Comparison of ENCODE assay signal across 10 mouse cellular contexts in genomic region chr5:74641000-74641399, GRCm38 (mm10).
A peak's percentile ranks its signal among the peaks of the same experiment; 100 is the strongest.
DNase-seq lines count a peak whose midpoint lies in the region; ATAC-seq and TF ChIP-seq lines count a peak whose summit lies in the region.
"Had no signal": no experiment of that assay in that cellular context is flagged by ENCODE, and none has a peak within 500 bp of the region (broad histone marks: within the 10 kb centered on the region; RNA-seq: fewer than 3 reads in every experiment).

No protein-coding gene starts in this region.

- H3K79me2 ChIP-seq in C2C12 (ENCODE audit: control insufficient read depth, insufficient read depth): no peaks in the 10 kb centered on the region

- no peaks in the 10 kb centered on the region for H3K36me3 ChIP-seq in hindbrain, embryonic 16.5 days (ENCODE audit: control insufficient read depth, insufficient read depth, low read length)
- H3K36me3 ChIP-seq in hindbrain, embryonic 12.5 days: no peaks in the 10 kb centered on the region
- H3K36me3 ChIP-seq in C2C12 (ENCODE audit: control insufficient read depth, insufficient read depth): no peaks in the 10 kb centered on the region
- H3K36me3 ChIP-seq: embryonic facial prominence, embryonic 15.5 days had no signal

- no peak overlapping the region for H3K9ac ChIP-seq in hindbrain, embryonic 16.5 days (ENCODE audit: low read depth, low read length)
- H3K9ac ChIP-seq in hindbrain, embryonic 12.5 days: no peak overlapping the region
- H3K9ac ChIP-seq: embryonic facial prominence, embryonic 15.5 days had no signal

- H3K4me1 ChIP-seq in hindbrain, embryonic 16.5 days (ENCODE audit: control insufficient read depth, insufficient read depth, low read depth, low read length): no peaks in the 10 kb centered on the region
- no peaks in the 10 kb centered on the region for H3K4me1 ChIP-seq in hindbrain, embryonic 12.5 days

- no peaks in the 10 kb centered on the region for H3K27me3 ChIP-seq in hindbrain, embryonic 16.5 days (replicated peaks; ENCODE audit: control insufficient read depth, insufficient read depth, low read length)
- 0 out of 2 replicates have a peak, but pooled peaks cover 2% of the 10 kb centered on the region for H3K27me3 ChIP-seq in hindbrain, embryonic 12.5 days
- H3K27me3 ChIP-seq in C2C12 (ENCODE audit: control insufficient read depth, insufficient read depth, insufficient read length): no peaks in the 10 kb centered on the region
- H3K27me3 ChIP-seq: embryonic facial prominence, embryonic 15.5 days had no signal

- H3K27ac ChIP-seq in hindbrain, embryonic 16.5 days (ENCODE audit: low read depth, low read length): no peak overlapping the region
- H3K27ac ChIP-seq in hindbrain, embryonic 12.5 days: no peak overlapping the region
- H3K27ac ChIP-seq: embryonic facial prominence, embryonic 15.5 days; macrophage had no signal

- 49% methylated on average over 6 of the region's 6 CpGs for WGBS in hindbrain, embryonic 16.5 days
- 54% methylated on average over 6 of the region's 6 CpGs for WGBS in hindbrain, embryonic 12.5 days

- ATAC-seq in hindbrain, embryonic 16.5 days: peak; percentile 50; the same call in 1 of the 2 replicates
- no peak for ATAC-seq in hindbrain, embryonic 12.5 days (ENCODE audit: low FRiP score)
- ATAC-seq in granulocyte monocyte progenitor cell, adult 5-6 weeks (replicated peaks; ENCODE audit: poor library complexity, severe bottlenecking): peak; percentile 67; the same call in 1 of the 2 replicates

- TF ChIP-seq CTCF in C2C12 (IDR thresholded peaks at IDR 0.05; ENCODE audit: control insufficient read depth, insufficient read depth, insufficient read length): peak; percentile 2

- no peaks in the 10 kb centered on the region for H3K79me3 ChIP-seq in C2C12 (ENCODE audit: low read depth)

- peak; percentile 90 for DNase-seq in adipocyte (ENCODE audit: low spot score)
- DNase-seq in left cerebral cortex, postnatal 10 days (ENCODE audit: extremely low spot score in 1 of 2, low spot score in 2 of 2): peak; percentile 11 to 37
- DNase-seq in telencephalon, adult 2 months (ENCODE audit: low read depth, low spot score): peak; percentile 27
- DNase-seq in gastrocnemius, postnatal 4 days (ENCODE audit: low spot score in 2 of 2): no peak

- no peak overlapping the region for H3K4me3 ChIP-seq in hindbrain, embryonic 16.5 days (ENCODE audit: low read length)
- no peak overlapping the region for H3K4me3 ChIP-seq in hindbrain, embryonic 12.5 days
- no peak overlapping the region for H3K4me3 ChIP-seq in C2C12 (ENCODE audit: insufficient read depth, poor library complexity, severe bottlenecking)
- H3K4me3 ChIP-seq: embryonic facial prominence, embryonic 15.5 days had no signal

- no peaks in the 10 kb centered on the region for H3K9me3 ChIP-seq in hindbrain, embryonic 16.5 days (ENCODE audit: control insufficient read depth, low read length)
- H3K9me3 ChIP-seq in hindbrain, embryonic 12.5 days (replicated peaks): no peaks in the 10 kb centered on the region
- H3K9me3 ChIP-seq: embryonic facial prominence, embryonic 15.5 days had no signal

- intact Hi-C loops in left cerebral cortex, postnatal 10 days (cut with DNase I): loop anchor here (10.0 kb wide), 1 partner anchor 514 kb away; the partner anchor contains the start of gene Pdgfra

- no peak overlapping the region for H3K4me2 ChIP-seq in hindbrain, embryonic 16.5 days (ENCODE audit: low read length)
- no peak overlapping the region for H3K4me2 ChIP-seq in hindbrain, embryonic 12.5 days (replicated peaks)
- H3K4me2 ChIP-seq: embryonic facial prominence, embryonic 15.5 days had no signal

- H3ac ChIP-seq in C2C12 (ENCODE audit: control insufficient read depth, insufficient read length, low read depth): no peak overlapping the region

TF ChIP-seq in C2C12, 6 proteins besides CTCF, POLR2A, EP300 and RAD21:
- TF ChIP-seq MYOG (IDR thresholded peaks at IDR 0.05; ENCODE audit: control insufficient read depth, extremely low read depth, insufficient read length) (no peak), USF1 (IDR thresholded peaks at IDR 0.05; ENCODE audit: low read depth) (no peak), MAX (IDR thresholded peaks at IDR 0.05) (no peak), CEBPB (IDR thresholded peaks at IDR 0.05; ENCODE audit: low read depth) (no peak), FOSL1 (IDR thresholded peaks at IDR 0.05; ENCODE audit: insufficient read depth, low read length, poor library complexity, severe bottlenecking) (no peak), MYOD1 (IDR thresholded peaks at IDR 0.05; ENCODE audit: control insufficient read depth, insufficient read length, low read depth) (no peak)

Comparison
In these comparisons a context has a peak if more than half of its experiments do, and no peak if none do; other contexts are left out.
1. DNase-seq: peak in adipocyte (single experiment), left cerebral cortex, postnatal 10 days (2 of 2) and telencephalon, adult 2 months (single experiment); none in gastrocnemius, postnatal 4 days (0 of 2).